Mouse (Mus musculus): ENCODE measurements at regions not wholly inside any gene's neighbourhood (a gene's known extent, or its start where the extent isn't known, plus 50 kb on each side); places are given as distances from the start of the nearest gene placed in this dataset.
A peak's percentile ranks its signal among the peaks of the same experiment; 100 is the strongest.
"Not testable (repeated sequence)": the region's sequence is repeated elsewhere in the genome, so short reads cannot be mapped to it uniquely, and the experiment has no call there.

DNA sequence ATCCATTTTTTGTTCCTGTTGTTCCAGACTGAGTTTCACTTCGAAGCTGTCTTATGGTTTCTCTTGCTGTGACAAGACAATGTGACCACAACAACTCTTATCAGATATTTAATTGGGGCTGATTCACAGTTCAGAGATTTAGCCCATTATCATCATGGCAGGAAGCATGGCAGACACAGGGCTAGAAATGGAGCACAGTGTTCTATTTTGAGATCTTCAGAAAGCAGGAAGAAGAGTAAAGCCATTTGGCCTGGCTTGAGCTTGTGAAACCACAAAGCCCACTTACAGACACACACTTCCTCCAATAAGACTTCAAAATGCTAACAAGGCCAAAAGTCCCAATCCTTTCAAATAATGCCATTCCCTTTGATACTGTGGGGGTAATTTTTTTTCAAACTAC lies 670.4 kb upstream of the Cdh12 start:
- DNase-seq (ENCODE audit: low spot score in 2 of 2): no peak

- DNase-seq (ENCODE audit: low spot score in 2 of 2): no peak
Observed at GRCm38 (mm10) chr15:19783883-19784282, 665.2 kb upstream of the Cdh12 start.

DNA sequence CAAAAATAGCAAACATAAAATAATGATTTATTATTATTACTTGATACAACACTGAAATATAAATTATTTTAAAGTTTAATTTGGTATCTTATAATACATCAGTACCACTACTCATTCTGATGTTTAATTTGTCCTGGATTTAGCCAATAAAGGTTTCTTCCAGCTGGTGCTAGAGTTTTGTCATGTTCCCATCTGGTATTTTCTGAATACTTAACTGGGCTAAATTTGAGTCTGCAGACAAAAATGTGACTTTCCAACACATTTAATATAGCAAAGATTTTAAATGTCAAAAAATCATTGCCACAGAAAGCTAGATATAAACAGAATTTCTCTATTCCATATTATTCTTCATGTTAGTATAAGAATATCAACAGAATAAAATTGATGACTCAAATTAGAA lies 642.1 kb upstream of the Cdh12 start:
- DNase-seq (ENCODE audit: low spot score in 2 of 2): no peak

DNA sequence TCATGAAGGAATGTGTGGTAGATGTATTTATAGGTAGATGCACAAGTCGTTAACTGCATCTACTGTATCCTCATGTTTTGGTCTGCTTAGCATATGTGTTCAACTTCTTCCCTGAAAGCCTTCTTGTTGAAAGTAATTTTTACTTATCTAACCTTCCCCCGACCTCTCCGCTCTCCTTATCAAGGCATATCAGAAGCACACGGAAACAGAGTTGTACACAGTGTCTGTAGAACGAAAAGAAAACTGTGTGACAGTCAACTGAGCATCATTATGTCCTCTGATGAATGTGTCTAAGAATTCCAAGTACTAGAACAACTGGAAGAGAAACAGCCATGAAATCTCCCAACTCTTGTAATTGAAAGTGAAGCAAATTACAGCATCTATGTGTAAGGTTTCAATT lies 635.4 kb upstream of the Cdh12 start:
- DNase-seq (ENCODE audit: low spot score in 2 of 2): no peak

DNA sequence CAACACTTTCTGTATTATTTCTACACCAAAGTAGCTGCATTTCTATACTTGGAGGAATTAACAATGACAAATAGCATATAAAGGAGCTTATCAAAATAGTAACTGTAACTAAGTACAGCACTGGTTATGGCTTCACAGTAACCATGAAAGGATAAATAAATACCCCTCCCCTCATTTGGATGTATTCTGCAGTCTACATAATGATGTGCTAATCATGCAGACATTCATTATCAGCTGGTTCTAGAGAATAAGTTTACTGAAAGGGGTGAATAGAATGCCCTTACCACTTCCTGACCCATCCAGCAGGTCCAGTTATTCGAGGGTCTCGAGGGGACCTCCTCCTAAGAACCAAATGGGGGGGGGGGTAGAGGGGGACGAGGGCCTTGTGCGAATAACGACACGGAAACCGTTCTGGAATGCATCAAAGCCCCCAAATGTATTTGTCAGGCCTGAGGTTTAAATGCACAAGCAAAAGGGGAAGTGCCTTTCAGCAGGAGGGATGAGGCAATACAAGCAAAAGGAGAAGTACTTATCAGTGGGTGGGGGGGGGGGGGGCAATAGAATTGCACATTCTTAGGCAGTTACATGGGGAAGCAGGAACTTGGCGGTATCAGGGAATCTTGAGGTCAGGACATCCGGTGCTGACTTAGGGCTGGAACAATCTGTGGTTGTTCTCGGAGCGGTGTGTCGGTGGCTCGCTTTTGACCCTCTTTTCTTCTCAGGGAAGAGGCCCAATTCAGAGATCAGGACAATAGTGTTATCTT lies 592.0 kb upstream of the Cdh12 start:
- not testable (repeated sequence) for DNase-seq (ENCODE audit: low spot score in 2 of 2)

DNA sequence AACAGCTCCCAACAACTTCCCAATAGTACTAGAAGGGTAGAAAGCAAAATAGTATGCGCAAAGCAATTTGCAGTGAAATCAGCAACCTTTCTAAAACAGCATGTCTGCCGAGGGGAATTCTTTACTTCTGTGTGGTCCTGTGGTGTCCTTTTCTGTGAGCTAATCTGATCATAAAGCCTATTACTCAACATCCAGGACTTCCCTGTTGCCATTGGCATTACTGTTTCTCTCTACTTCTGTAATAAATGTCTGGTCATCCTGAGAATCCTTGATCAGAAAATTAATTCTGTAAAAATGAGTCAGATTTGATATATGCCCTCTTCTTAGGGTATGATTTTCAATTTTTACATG lies 591.4 kb upstream of the Cdh12 start:
- DNase-seq (ENCODE audit: low spot score in 2 of 2): no peak

DNA sequence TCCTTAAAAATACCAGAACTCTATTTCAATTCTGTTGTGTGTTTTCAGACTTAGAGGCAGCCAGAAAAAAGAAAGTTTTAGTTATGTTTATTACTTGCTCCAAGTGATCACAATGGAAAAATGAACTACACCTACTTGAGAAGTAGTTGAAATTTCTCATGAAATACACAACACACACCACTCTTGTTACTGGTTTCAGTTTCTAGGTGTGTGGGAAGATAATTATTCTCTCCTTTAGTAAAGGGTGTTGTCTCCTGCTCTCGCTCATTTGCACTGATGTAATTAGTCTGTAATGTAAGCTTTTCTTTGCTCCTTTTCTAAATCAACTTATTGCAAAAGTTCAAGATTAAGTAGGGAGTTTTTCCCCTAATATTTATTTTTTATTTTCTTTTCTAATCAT lies 590.4 kb upstream of the Cdh12 start:
- no peak for DNase-seq (ENCODE audit: low spot score in 2 of 2)

- DNase-seq (ENCODE audit: low spot score in 2 of 2): no peak
Observed at GRCm38 (mm10) chr15:19863979-19864378, 585.1 kb upstream of the Cdh12 start.

DNA sequence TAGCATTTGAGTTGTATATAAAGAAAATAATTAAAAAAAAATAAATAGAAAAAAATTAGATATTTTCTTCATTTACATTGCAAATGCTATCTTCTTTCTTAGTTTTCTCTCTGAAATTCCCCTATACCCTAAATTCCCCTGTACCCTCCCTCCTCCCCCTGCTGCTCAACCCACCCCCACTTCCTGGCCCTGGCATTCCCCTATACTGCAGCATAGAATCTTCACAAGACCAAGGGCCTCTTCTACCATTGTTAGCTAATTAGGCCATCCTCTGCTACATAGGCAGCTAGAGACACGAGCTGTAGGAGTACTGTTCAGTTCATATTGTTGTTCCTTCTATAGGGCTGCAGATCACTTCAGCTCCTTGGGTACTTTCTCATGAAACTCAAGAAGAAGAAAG lies 582.5 kb upstream of the Cdh12 start:
- no peak for DNase-seq (ENCODE audit: low spot score in 2 of 2)

DNA sequence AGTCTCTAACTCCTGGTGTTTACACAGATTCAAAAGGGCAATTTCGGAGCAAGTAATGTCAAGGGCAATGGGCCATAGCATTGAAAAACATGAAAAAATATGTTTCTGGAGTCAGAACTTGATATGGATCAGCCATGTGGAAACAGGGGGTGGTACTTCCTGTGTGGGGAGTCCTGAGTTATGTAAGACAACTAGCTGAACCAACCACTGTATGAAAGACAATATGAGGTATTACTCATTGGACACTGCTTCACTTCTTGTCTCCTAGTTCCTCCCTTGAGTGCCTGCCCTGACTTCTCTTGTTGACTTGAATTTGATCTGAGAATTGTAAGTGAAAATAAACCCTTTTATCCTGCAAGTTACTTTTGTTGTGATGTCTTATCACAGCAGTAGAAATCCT lies 580.0 kb upstream of the Cdh12 start:
- DNase-seq (ENCODE audit: low spot score in 2 of 2): no peak

DNA sequence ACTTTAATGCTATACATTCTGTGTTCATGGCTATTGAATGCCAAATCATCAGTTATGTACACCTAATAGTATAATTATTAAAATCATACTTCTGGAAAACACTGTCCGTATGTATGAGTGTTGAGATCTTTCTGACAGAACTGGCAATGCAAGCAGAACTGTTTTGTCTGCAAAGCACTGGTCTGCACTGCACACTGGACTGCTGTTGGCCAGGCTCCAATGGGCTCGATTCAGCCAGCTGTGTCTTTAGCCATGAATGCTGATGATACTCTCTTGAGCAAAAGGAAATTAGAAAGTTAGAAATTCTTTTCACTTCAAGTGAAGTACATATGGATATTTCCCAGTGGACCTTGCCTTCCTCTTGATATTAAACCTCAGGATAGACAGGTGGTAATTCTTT lies 576.5 kb upstream of the Cdh12 start:
- peak in 1 of 2 experiments; percentile 19 for DNase-seq (ENCODE audit: low spot score in 2 of 2)

Data from layer of hippocampus, postnatal 10 days (tissue).